Mouse (Mus musculus): ENCODE measurements around the gene Spryd4.

- no peak for TF ChIP-seq EP300 (IDR thresholded peaks at IDR 0.05)
- no peak for TF ChIP-seq CTCF (IDR thresholded peaks at IDR 0.05)
Observed at GRCm38 (mm10) chr10:128212148-128212547, 541 bp upstream of the Spryd4 start.

Data from lung, postnatal 0 days (tissue).